ENCODE assay signal across 9 mouse cellular contexts in genomic region chr2:27327076-27327475, GRCm38 (mm10).
DNase-seq lines count a peak whose midpoint lies in the region; ATAC-seq and TF ChIP-seq lines count a peak whose summit lies in the region.
"Had no signal": no experiment of that assay in that cellular context is flagged by ENCODE, and none has a peak within 500 bp of the region (broad histone marks: within the 10 kb centered on the region; RNA-seq: fewer than 3 reads in every experiment).

No protein-coding gene starts in this region.

- no peaks in the 10 kb centered on the region for H3K27me3 ChIP-seq in heart, embryonic 14.5 days (ENCODE audit: control insufficient read depth, insufficient read depth, low read length)
- no peaks in the 10 kb centered on the region for H3K27me3 ChIP-seq in lung, embryonic 14.5 days (ENCODE audit: insufficient read depth, low read length)
- H3K27me3 ChIP-seq: liver, embryonic 13.5 days had no signal

- 0 out of 2 replicates have a peak, but pooled peaks have one; percentile 15 for ATAC-seq in heart, embryonic 14.5 days (ENCODE audit: insufficient number of reproducible peaks, insufficient read depth, low FRiP score, low read depth)
- no peak for ATAC-seq in lung, embryonic 14.5 days (ENCODE audit: insufficient read depth)
- no peak for ATAC-seq in erythroid progenitor cell, adult 5-6 weeks (replicated peaks; ENCODE audit: low FRiP score, poor library complexity, severe bottlenecking)

- TF ChIP-seq CTCF in lung, embryonic 14.5 days (IDR thresholded peaks at IDR 0.05; ENCODE audit: low read depth): no peak

- H3K36me3 ChIP-seq in heart, embryonic 14.5 days (ENCODE audit: control insufficient read depth, insufficient read depth, low read length): no peaks in the 10 kb centered on the region
- H3K36me3 ChIP-seq in lung, embryonic 14.5 days (ENCODE audit: insufficient read depth): no peaks in the 10 kb centered on the region
- H3K36me3 ChIP-seq: liver, embryonic 13.5 days had no signal

- H3K27ac ChIP-seq in heart, embryonic 14.5 days (replicated peaks in 1 of 2; ENCODE audit: control insufficient read depth in 1 of 2, insufficient read depth in 1 of 2, low read depth in 2 of 2, low read length in 2 of 2): peak overlapping the region; percentile 6 to 67; a peak in 3 of 4 replicates
- H3K27ac ChIP-seq in lung, embryonic 14.5 days (ENCODE audit: low read depth): peak overlapping the region; percentile 13; the same call in 1 of the 2 replicates

- H3K4me1 ChIP-seq in heart, embryonic 14.5 days (ENCODE audit: control insufficient read depth in 2 of 2, insufficient read depth in 2 of 2, low read length in 2 of 2): peaks cover 40 to 56% of the 10 kb centered on the region in 2 experiments
- peaks cover 21% of the 10 kb centered on the region for H3K4me1 ChIP-seq in lung, embryonic 14.5 days (ENCODE audit: insufficient read depth)

- H3K9me3 ChIP-seq in heart, embryonic 14.5 days (ENCODE audit: control insufficient read depth, low read length): no peaks in the 10 kb centered on the region
- H3K9me3 ChIP-seq in lung, embryonic 14.5 days (ENCODE audit: low read depth, low read length): no peaks in the 10 kb centered on the region
- H3K9me3 ChIP-seq: liver, embryonic 13.5 days had no signal

- no peak overlapping the region for H3K4me2 ChIP-seq in heart, embryonic 14.5 days (ENCODE audit: low read length)
- H3K4me2 ChIP-seq in lung, embryonic 14.5 days: no peak overlapping the region
- H3K4me2 ChIP-seq: liver, embryonic 13.5 days had no signal

- H3K9ac ChIP-seq in heart, embryonic 14.5 days (ENCODE audit: low read length): no peak overlapping the region
- no peak overlapping the region for H3K9ac ChIP-seq in lung, embryonic 14.5 days
- H3K9ac ChIP-seq: liver, embryonic 13.5 days had no signal

- peak; percentile 73 for DNase-seq in urinary bladder, postnatal 14 days (ENCODE audit: low spot score)
- no peak for DNase-seq in urinary bladder, adult 2 months (ENCODE audit: low spot score)
- peak; percentile 48 for DNase-seq in lung, embryonic 14.5 days
- DNase-seq in thymus, postnatal 4 days: no peak
- DNase-seq in retina, embryonic 14.5 days (ENCODE audit: low spot score): no peak
- DNase-seq: liver, embryonic 13.5 days; retina, postnatal 1 day had no signal

- H3K4me3 ChIP-seq in heart, embryonic 14.5 days (ENCODE audit: control insufficient read depth in 1 of 2, insufficient read depth in 1 of 2, low read depth in 1 of 2, low read length in 2 of 2): no peak overlapping the region
- H3K4me3 ChIP-seq in lung, embryonic 14.5 days (ENCODE audit: low read depth, low read length): no peak overlapping the region
- H3K4me3 ChIP-seq: liver, embryonic 13.5 days had no signal

- WGBS in heart, embryonic 14.5 days: 5% methylated on average over 6 of the region's 6 CpGs
- 30% methylated on average over 6 of the region's 6 CpGs for WGBS in lung, embryonic 14.5 days

Comparison
In these comparisons a context has a peak if more than half of its experiments do, and no peak if none do; other contexts are left out.
1. DNase-seq: peak in urinary bladder, postnatal 14 days (single experiment) and lung, embryonic 14.5 days (single experiment); none in urinary bladder, adult 2 months (single experiment), thymus, postnatal 4 days (single experiment) and retina, embryonic 14.5 days (single experiment).